Mouse (Mus musculus): ENCODE measurements around the gene B4galt2.

- no peak for TF ChIP-seq CTCF (IDR thresholded peaks at IDR 0.05; ENCODE audit: extremely low read depth, insufficient read depth, low read length)
- TF ChIP-seq POLR2A (IDR thresholded peaks at IDR 0.05; ENCODE audit: extremely low read depth, insufficient read depth, low read length), result peak; percentile 78
Measured at GRCm38 (mm10) chr4:117835531-117836111, 47.7 kb downstream of the B4galt2 start.

All from cortical plate, adult 2 months (tissue).